Mouse (Mus musculus) lung, adult 2 months (tissue): ENCODE results near the gene Gm37240.

ENCODE experiments used
- CTCF ChIP-seq: fragments of 200-500 bp; IDR thresholded peaks from 2 replicates; pipeline ENCODE4 v1.5.1; 2011; ENCODE audit warnings: mild to moderate bottlenecking, low read length, control low read depth; ENCODE audit not compliant: insufficient read depth
- POLR2A ChIP-seq: fragments of 200-500 bp; IDR thresholded peaks from 2 replicates; pipeline ENCODE4 v1.6.1; 2011; ENCODE audit warnings: low read depth, mild to moderate bottlenecking, control low read depth, low read length, borderline replicate concordance; ENCODE audit errors: extremely low read depth

- TF ChIP-seq CTCF, result no peak
- no peak for TF ChIP-seq POLR2A
Measured at GRCm38 (mm10) chr3:84570501-84570900, 1316.8 kb downstream of the Gm37240 start.
